Mouse (Mus musculus) bone marrow macrophage, adult 2 months (primary cell): ENCODE data around the gene Zic4. TPM values are rescaled to one million over a fixed set of nuclear protein-coding genes. Genes with fewer than 3 reads are reported as not detected.

Source experiments
- H3K27ac ChIP-seq: 2 replicates; pipeline ENCODE4 v1.5.1; 2012; ENCODE audit warnings: low read depth, low read length; ENCODE audit not compliant: insufficient read depth
- H3K4me1 ChIP-seq: 2 replicates; pipeline ENCODE4 v1.6.1; 2012; ENCODE audit warnings: low read length; ENCODE audit not compliant: control insufficient read depth, insufficient read depth
- H3K4me3 ChIP-seq: 2 replicates; pipeline ENCODE4 v1.5.1; 2012; ENCODE audit warnings: mild to moderate bottlenecking, low read length, moderate library complexity; ENCODE audit not compliant: insufficient read depth
- CTCF ChIP-seq: IDR thresholded peaks from 2 replicates; pipeline ENCODE4 v1.5.1; 2012; ENCODE audit warnings: low read depth, mild to moderate bottlenecking, low read length, moderate library complexity
- POLR2A ChIP-seq: IDR thresholded peaks from 2 replicates; pipeline ENCODE4 v1.6.1; 2012; ENCODE audit warnings: mild to moderate bottlenecking, low read depth, low read length, borderline replicate concordance
- polyA plus RNA-seq: library from polyadenylated mRNA; stranded (reverse); fragments of >200 nt; gene quantifications from 2 replicates; pipeline ENCODE4 v1.2.4, GENCODE M21; 2012; ENCODE audit not compliant: missing spikeins, insufficient read depth, insufficient read length

Gene Zic4
- polyA plus RNA-seq, 1 experiment, result not detected

DNA sequence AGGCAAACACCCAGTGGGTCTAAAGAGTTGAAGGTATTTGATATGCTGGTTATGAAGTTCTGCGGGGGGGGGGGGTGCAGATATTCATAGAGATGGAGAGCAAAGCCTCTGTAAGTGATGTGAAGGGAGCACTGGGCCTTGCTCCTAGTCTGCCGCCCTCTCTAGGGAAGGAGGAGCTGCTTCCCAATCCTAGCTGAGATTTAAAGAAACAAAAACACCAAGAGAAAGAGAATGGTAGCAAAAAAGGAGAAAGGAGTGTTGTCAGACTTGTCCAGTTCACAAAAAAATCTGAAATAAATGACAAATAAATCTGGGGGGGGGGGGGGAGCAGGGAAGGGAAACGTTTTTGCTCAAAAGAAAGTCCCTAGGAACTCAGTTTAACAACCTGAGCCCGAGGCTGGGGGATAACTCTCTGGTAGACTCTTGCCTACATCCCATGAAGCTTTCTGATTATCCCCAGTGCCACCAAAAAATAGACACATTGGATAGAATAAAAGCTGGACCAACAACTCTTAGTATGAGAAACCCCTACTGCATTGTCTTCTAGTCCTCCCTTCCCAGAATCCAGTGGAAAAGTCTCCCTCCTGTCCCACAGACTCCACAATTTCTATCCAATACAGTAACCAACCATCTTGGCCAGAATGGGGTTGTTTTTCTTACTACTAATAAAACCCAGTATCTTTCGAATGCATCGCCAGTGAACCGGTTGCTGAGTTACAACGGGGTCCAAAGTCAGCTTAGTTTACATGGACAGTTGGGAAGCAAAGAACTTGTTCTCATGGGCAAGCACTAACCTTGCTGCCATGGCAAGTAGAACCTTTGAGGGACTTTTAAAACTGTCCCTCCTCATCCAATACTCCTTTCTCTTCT lies 23.6 kb downstream of the Zic4 start:
- TF ChIP-seq CTCF (no peak), POLR2A (no peak)
- no peaks in the 10 kb centered on the region for H3K4me1 ChIP-seq
- no peak overlapping the region for H3K27ac ChIP-seq
- H3K4me3 ChIP-seq, result no peak overlapping the region

DNA sequence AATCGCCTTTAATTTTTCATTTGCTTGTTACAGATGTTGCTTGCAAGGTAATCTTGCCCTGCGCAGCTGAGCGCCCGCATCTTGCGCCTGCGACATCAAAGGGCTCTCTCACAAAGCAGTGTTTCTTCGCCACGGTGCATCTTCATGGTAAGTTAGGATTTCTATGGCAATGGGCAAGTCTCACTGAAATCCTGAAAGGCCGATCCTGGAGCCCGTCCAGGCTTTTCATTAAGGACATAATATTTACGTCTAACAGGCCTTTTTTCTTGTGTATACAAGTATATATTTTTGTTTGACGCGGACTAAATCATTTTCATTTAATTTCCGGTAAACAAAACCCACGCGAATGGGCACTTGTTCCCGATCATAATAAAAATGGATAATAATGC lies 24.3 kb downstream of the Zic4 start:
- TF ChIP-seq CTCF, result no peak
- no peak for TF ChIP-seq POLR2A
- no peaks in the 10 kb centered on the region for H3K4me1 ChIP-seq
- H3K4me3 ChIP-seq, result no peak overlapping the region
- no peak overlapping the region for H3K27ac ChIP-seq

DNA sequence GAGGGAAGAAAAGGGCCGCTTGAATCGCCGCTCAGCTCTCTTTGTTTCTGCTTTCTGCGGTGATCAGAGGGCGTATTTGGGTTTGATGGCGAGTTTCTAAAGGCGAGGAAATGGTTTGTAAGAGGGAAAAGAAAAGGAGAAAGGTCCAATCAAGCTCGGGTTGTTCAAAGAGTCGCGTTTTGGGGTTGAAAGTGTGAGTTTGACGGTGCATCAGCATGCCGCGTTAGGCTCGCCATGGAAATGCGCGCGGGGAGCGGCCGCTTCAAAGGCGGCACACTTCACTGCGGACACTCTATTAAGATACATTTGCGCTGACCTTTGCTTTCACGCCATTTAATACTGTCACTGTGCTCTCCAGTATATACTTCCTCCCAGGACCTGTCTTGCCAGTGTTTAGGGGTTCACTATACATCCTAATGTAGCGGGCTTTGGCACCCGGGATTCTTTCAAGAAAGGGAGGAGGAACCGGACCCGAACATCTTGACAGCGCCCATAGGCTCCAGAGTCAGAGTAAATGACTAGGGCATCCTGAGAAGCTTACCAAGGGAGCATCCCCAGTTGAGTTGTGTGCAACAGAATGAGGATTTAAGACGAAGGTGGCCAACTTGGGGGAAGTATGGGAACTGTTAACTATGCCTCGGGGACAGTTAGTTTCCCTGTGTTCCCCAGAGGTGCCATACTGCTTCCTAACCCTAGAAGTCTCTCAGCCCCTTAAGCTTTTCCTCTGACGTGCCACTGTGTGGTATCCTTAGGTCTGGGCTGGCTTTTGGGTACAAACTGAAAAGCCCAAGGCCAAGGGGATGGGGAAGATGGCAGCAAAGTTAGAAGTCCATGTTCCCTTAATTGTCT lies 24.9 kb downstream of the Zic4 start:
- no peak for TF ChIP-seq POLR2A
- TF ChIP-seq CTCF, result no peak
- Histone ChIP-seq H3K27ac (no peak overlapping the region), H3K4me3 (no peak overlapping the region), H3K4me1 (no peaks in the 10 kb centered on the region)

- H3K4me3 ChIP-seq, result no peak overlapping the region
- H3K27ac ChIP-seq, result no peak overlapping the region
- H3K4me1 ChIP-seq, result no peaks in the 10 kb centered on the region
- TF ChIP-seq POLR2A (no peak), CTCF (no peak)
Measured at GRCm38 (mm10) chr9:91387740-91388080, 25.5 kb downstream of the Zic4 start.

- TF ChIP-seq CTCF, result no peak
- no peak for TF ChIP-seq POLR2A
- H3K27ac ChIP-seq, result no peak overlapping the region
Measured at GRCm38 (mm10) chr9:91388173-91388572, 26.0 kb downstream of the Zic4 start.

DNA sequence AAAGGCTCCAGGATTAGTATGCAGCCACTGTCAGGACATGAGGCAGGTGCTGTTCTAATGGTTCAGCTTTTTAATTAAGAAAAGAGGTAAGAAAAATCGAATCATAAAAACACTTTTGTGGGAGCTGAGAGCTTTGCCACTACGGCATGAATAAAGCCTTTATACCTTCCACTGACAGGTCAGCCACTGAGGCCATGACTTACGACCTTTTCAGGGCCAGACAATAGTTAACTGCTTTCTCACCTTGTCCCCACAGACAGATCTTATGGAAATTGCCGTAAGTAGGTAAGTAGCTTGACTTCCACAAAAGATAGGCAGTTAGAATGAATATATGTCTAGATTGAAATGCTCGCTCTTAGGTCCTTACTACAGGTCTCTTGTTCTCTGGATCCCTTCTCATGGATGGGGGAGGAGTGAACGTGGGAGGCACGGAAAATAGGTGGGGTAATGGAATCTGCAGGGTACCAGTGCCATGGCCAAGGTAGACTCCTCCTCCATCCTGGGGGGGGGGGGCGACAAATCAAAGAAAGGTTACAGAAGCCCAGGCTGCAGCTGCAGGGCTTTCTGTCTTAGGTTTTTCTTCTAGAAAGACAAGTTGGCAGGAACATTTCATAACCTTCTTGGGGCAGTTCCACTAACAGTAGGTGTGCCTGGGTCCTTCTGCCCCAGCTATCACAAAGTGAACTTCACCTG lies 31.3 kb downstream of the Zic4 start:
- Histone ChIP-seq H3K4me1 (no peaks in the 10 kb centered on the region), H3K27ac (no peak overlapping the region), H3K4me3 (no peak overlapping the region)
- TF ChIP-seq CTCF, result no peak
- no peak for TF ChIP-seq POLR2A

More at GRCm38 (mm10) chr9:91388173-91388572, 26.0 kb downstream of the Zic4 start:
- Histone ChIP-seq H3K4me1 (no peaks in the 10 kb centered on the region), H3K4me3 (no peak overlapping the region)

GRCm38 (mm10) chr9:91394211-91394646 lies 32.0 kb downstream of the Zic4 start:
- Histone ChIP-seq H3K4me1 (no peaks in the 10 kb centered on the region), H3K4me3 (no peak overlapping the region), H3K27ac (no peak overlapping the region)
- no peak for TF ChIP-seq POLR2A
- no peak for TF ChIP-seq CTCF

GRCm38 (mm10) chr9:91395066-91395772 lies 33.0 kb downstream of the Zic4 start:
- TF ChIP-seq CTCF (no peak), POLR2A (no peak)
- no peak overlapping the region for H3K27ac ChIP-seq
- no peaks in the 10 kb centered on the region for H3K4me1 ChIP-seq
- no peak overlapping the region for H3K4me3 ChIP-seq

DNA sequence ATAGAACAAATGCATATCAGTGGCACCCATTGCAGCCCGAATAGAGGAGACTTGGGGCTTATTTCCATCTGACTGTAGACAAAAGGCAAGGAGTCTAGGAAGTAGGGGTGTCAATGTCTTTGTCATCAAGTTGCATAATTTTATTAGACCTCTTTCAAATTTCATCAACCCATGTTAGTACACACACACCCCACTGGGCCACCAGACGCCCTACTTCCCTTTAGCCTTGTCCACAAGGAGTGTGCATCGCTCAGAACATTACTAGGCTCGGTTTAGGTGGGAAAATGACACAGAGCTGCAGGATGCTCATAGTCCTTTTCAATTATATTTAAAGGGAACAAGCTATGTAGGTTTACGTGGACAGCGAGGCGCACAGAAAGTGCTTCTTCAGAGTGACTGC lies 37.8 kb downstream of the Zic4 start:
- H3K4me3 ChIP-seq, result no peak overlapping the region
- H3K4me1 ChIP-seq, result no peaks in the 10 kb centered on the region
- TF ChIP-seq POLR2A, result no peak
- TF ChIP-seq CTCF, result no peak
- no peak overlapping the region for H3K27ac ChIP-seq
